Mouse (Mus musculus) liver, adult 2 months (tissue): ENCODE data around the gene Msmb. TPM values are rescaled to one million over a fixed set of nuclear protein-coding genes. Genes with fewer than 3 reads are reported as not detected.
"Not testable (repeated sequence)": the region's sequence is repeated elsewhere in the genome, so short reads cannot be mapped to it uniquely, and the experiment has no call there.

Experiments
- DNase-seq: peaks from one replicate; pipeline ENCODE4 v3.0.0-alpha.2; 2011; ENCODE audit warnings: low read depth, low spot score; ENCODE audit errors: extremely low read depth
- H3K27ac ChIP-seq: fragments of 200-500 bp; replicated peaks from 2 replicates; pipeline ENCODE4 v1.5.1; 2012; ENCODE audit warnings: low read depth, mild to moderate bottlenecking, control low read depth, inconsistent platforms, low read length; ENCODE audit not compliant: insufficient read depth
- H3K27me3 ChIP-seq: fragments of 200-500 bp; 2 replicates; pipeline ENCODE4 v1.6.1; 2012; ENCODE audit warnings: mild to moderate bottlenecking, moderate library complexity, low read length, inconsistent platforms; ENCODE audit not compliant: control insufficient read depth, insufficient read depth
- H3K36me3 ChIP-seq: fragments of 200-500 bp; 2 replicates; pipeline ENCODE4 v1.6.1; 2012; ENCODE audit warnings: low read length, inconsistent platforms; ENCODE audit not compliant: control insufficient read depth, insufficient read depth
- H3K4me1 ChIP-seq: fragments of 200-500 bp; 2 replicates; pipeline ENCODE4 v1.6.1; 2011; ENCODE audit warnings: low read length; ENCODE audit not compliant: control insufficient read depth, insufficient read depth
- H3K4me3 ChIP-seq: fragments of 200-500 bp; 2 replicates; pipeline ENCODE4 v1.5.1; 2011; ENCODE audit warnings: low read depth, mild to moderate bottlenecking, control low read depth, low read length, moderate library complexity; ENCODE audit not compliant: insufficient read depth
- H3K79me2 ChIP-seq: fragments of 200-500 bp; 2 replicates; pipeline ENCODE4 v1.6.1; 2012; ENCODE audit warnings: inconsistent platforms, mild to moderate bottlenecking, low read length, moderate library complexity; ENCODE audit not compliant: control insufficient read depth, insufficient read depth
- H3K9ac ChIP-seq: fragments of 200-500 bp; 2 replicates; pipeline ENCODE4 v1.6.1; 2012; ENCODE audit warnings: low read depth, mild to moderate bottlenecking, control low read depth, inconsistent platforms, low read length
- CTCF ChIP-seq: fragments of 200-500 bp; IDR thresholded peaks from 2 replicates; pipeline ENCODE4 v1.5.1; 2011; ENCODE audit warnings: low read depth, low read length, control low read depth
- POLR2A ChIP-seq: fragments of 200-500 bp; IDR thresholded peaks from 2 replicates; pipeline ENCODE4 v1.6.1; 2011; ENCODE audit warnings: low read length, control low read depth; ENCODE audit not compliant: insufficient read depth; ENCODE audit errors: extremely low read depth
- WGBS: fragments of 180-500 bp; shearing (Covaris S2); methylation state at CpG from one replicate; pipeline ENCODE4 v1.1.7; 2018; 5-methylcytosine and 5-hydroxymethylcytosine counted together
- polyA plus RNA-seq: library from polyadenylated mRNA; depleted of rRNA; stranded (reverse); fragments of >200 nt; gene quantifications from 2 replicates; pipeline ENCODE4 v1.2.3, GENCODE M21; 2012
- total RNA-seq: library from RNA; depleted of rRNA; stranded (reverse); fragments of >200 nt; gene quantifications from 2 replicates; pipeline ENCODE4 v1.2.3, GENCODE M21; 2014

The Msmb gene
- total and polyA plus RNA-seq, 2 experiments, result not detected

DNA sequence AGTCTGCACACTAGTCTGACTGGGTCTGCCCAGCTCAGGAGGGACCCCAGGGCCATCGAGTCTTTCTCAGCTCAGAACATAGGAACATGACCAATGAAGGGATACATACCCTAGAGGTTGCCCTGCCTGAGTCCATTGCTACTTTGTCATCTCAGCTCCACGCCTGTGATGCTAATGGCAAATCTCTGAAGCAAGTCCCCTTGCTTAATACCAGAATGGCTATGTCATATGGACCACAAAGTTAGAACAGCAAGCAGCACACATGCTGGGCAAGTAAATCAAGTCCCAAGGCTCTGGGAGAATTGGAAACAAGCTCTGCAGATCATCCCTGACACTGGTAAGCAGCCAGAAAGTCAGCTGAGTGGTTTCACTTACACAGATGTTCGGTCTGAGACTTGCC lies 42.9 kb upstream of the Msmb start:
- 95% methylated on average over 3 of the region's 3 CpGs for WGBS

DNA sequence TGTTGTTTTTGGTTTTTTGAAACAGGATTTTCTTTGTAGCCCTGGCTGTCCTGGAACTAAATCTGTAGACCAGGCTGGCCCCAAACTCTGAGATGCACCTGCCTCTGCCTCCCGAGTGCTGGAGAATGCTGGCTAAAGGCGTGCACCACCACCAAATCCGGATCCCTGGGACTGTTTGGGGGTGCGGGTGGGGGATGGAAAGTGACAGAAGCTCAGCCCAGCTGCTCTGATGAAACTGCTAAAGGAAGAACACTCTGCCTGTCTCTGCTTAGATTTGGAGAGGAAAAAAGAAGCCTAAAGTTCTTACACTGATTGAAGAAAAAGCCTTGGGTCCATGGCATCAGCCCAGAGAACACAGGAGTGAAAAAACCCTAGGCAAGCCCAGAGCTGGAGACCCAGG lies 38.3 kb upstream of the Msmb start:
- H3K9ac ChIP-seq, result no peak overlapping the region
- no peaks in the 10 kb centered on the region for H3K4me1 ChIP-seq
- no peak for DNase-seq
- no peaks in the 10 kb centered on the region for H3K27me3 ChIP-seq
- no peak overlapping the region for H3K4me3 ChIP-seq
- no peak overlapping the region for H3K27ac ChIP-seq
- 89% methylated on average over 4 of the region's 4 CpGs for WGBS
- H3K36me3 ChIP-seq, result peaks cover 30% of the 10 kb centered on the region
- no peaks in the 10 kb centered on the region for H3K79me2 ChIP-seq
- TF ChIP-seq POLR2A, result no peak
- no peak for TF ChIP-seq CTCF

More for the DNA sequence above, 42.9 kb upstream of the Msmb start:
- H3K79me2 ChIP-seq, result no peaks in the 10 kb centered on the region
- DNase-seq, result no peak
- H3K36me3 ChIP-seq, result peaks cover 68% of the 10 kb centered on the region
- H3K4me1 ChIP-seq, result peaks cover under 1% of the 10 kb centered on the region; the same call in 1 of the 2 replicates
- TF ChIP-seq CTCF, result no peak
- no peak for TF ChIP-seq POLR2A
- no peak overlapping the region for H3K27ac ChIP-seq
- no peaks in the 10 kb centered on the region for H3K27me3 ChIP-seq
- no peak overlapping the region for H3K9ac ChIP-seq
- H3K4me3 ChIP-seq, result no peak overlapping the region

DNA sequence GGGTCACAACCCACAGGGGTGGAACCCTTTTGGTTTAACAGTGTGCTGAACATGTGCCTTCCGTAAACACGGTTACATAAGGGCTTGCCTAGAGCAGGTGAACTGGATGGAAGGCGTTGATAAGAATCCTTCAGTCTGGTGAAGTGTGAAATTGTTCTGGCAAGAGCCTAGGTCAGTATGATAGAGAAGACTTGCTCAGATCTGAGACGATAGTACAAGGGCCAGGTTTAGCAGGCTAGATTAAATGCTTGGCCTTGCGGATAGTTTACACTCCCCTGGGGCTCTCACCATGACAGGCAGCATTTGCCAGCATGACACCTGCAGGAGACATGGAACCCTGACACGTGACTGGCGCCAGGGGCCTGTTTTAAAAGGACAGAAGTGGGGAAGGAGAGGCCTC lies 36.2 kb upstream of the Msmb start:
- TF ChIP-seq POLR2A, result no peak
- TF ChIP-seq CTCF, result no peak
- peaks cover 11% of the 10 kb centered on the region for H3K36me3 ChIP-seq
- WGBS, result 61% methylated on average over 7 of the region's 7 CpGs
- H3K4me1 ChIP-seq, result no peaks in the 10 kb centered on the region
- no peak overlapping the region for H3K27ac ChIP-seq
- no peak overlapping the region for H3K4me3 ChIP-seq
- no peak overlapping the region for H3K9ac ChIP-seq
- H3K79me2 ChIP-seq, result no peaks in the 10 kb centered on the region
- no peak for DNase-seq
- H3K27me3 ChIP-seq, result no peaks in the 10 kb centered on the region

- Histone ChIP-seq H3K79me2 (no peaks in the 10 kb centered on the region), H3K27me3 (no peaks in the 10 kb centered on the region), H3K4me3 (no peak overlapping the region), H3K9ac (no peak overlapping the region), H3K27ac (no peak overlapping the region), H3K4me1 (no peaks in the 10 kb centered on the region), H3K36me3 (peaks cover 11% of the 10 kb centered on the region)
- no peak for DNase-seq
- TF ChIP-seq POLR2A (no peak), CTCF (no peak)
- WGBS, result 77% methylated on average over 4 of the region's 4 CpGs
These were observed 34.9 kb upstream of the Msmb start for GRCm38 (mm10) chr14:32106911-32107310.

DNA sequence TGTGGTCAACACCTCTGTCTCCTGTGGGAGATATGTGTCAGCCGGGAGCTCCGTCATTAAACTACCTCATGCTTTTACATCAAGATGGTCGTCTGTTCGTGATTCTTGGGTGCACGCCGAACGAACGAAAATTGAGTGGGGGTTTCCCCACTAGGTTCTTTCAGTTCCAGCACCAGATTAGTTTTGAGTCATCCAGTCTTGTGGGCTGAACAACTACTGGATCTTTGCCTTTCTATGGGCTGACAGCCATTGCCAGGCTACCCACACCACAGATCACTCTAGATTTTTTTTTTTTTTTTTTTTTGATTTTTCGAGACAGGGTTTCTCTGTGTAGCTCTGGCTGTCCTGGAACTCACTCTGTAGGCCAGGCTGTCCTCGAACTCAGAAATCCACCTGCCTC lies 29.7 kb upstream of the Msmb start:
- 93% methylated on average over 10 of the region's 10 CpGs for WGBS
- DNase-seq, H3K27ac ChIP-seq, H3K79me2 ChIP-seq, H3K9ac ChIP-seq, H3K4me1 ChIP-seq, H3K27me3 ChIP-seq, H3K36me3 ChIP-seq, H3K4me3 ChIP-seq: not testable (repeated sequence)

GRCm38 (mm10) chr14:32120940-32121919 lies 20.6 kb upstream of the Msmb start:
- no peaks in the 10 kb centered on the region for H3K36me3 ChIP-seq
- no peaks in the 10 kb centered on the region for H3K4me1 ChIP-seq
- no peak overlapping the region for H3K9ac ChIP-seq
- H3K79me2 ChIP-seq, result no peaks in the 10 kb centered on the region
- TF ChIP-seq POLR2A (no peak), CTCF (no peak)
- no peak overlapping the region for H3K4me3 ChIP-seq
- WGBS, result 75% methylated on average over 11 of the region's 11 CpGs
- H3K27me3 ChIP-seq, result 0 out of 2 replicates have a peak, but pooled peaks cover 3% of the 10 kb centered on the region
- DNase-seq, result no peak
- H3K27ac ChIP-seq, result no peak overlapping the region; the same call in 1 of the 2 replicates
